Mouse (Mus musculus): ENCODE measurements around the gene Tfg. TPM values are rescaled to one million over a fixed set of nuclear protein-coding genes. Genes with fewer than 3 reads are reported as not detected.

Tfg gene
- polyA plus RNA-seq, 1 experiment from 2014 or later = 148 TPM

DNA sequence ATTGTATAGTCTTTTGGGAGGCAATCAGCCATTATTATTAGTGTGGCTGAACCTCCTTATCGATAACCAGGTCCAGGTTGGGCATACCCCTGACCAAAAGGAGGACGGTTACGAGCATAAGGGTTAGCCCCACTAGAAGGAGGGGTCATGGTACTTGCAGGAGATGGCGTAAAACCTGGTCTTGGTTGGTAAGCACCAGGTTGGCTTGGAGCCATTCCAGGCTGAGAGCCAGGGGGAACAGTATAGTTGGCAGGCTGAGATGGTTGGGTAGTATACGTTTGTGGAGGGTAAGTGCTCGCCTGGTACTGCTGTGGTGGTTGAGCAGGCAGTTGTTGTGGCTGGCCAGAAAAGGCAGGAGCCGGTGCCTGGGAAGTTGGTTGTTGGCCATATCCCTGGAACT lies 26.5 kb downstream of the Tfg start:
- 91% methylated on average over 7 of the region's 7 CpGs for WGBS
- no peak for ATAC-seq (ENCODE audit: insufficient read depth, low FRiP score, low read depth)
- H3K4me1 ChIP-seq = no peaks in the 10 kb centered on the region
- H3K27me3 ChIP-seq (replicated peaks) = no peaks in the 10 kb centered on the region
- H3K27ac ChIP-seq = no peak overlapping the region
- no peak overlapping the region for H3K9ac ChIP-seq
- H3K4me2 ChIP-seq = no peak overlapping the region
- no peak overlapping the region for H3K4me3 ChIP-seq (replicated peaks)
- no peaks in the 10 kb centered on the region for H3K9me3 ChIP-seq
- peaks cover 7% of the 10 kb centered on the region; the same call in 1 of the 2 replicates for H3K36me3 ChIP-seq

GRCm38 (mm10) chr16:56686747-56687146 lies 30.5 kb downstream of the Tfg start:
- WGBS = 91% methylated on average over 5 of the region's 5 CpGs

GRCm38 (mm10) chr16:56681010-56681645 lies 36.1 kb downstream of the Tfg start:
- no peak for ATAC-seq (ENCODE audit: insufficient read depth, low FRiP score, low read depth)

More at GRCm38 (mm10) chr16:56686747-56687146, 30.5 kb downstream of the Tfg start:
- H3K27me3 ChIP-seq (replicated peaks) = no peaks in the 10 kb centered on the region
- no peaks in the 10 kb centered on the region for H3K4me1 ChIP-seq
- H3K27ac ChIP-seq = no peak overlapping the region
- no peak overlapping the region for H3K4me2 ChIP-seq
- ATAC-seq (ENCODE audit: insufficient read depth, low FRiP score, low read depth) = no peak
- H3K9ac ChIP-seq = no peak overlapping the region
- peaks cover 11% of the 10 kb centered on the region for H3K36me3 ChIP-seq
- H3K9me3 ChIP-seq = no peaks in the 10 kb centered on the region
- H3K4me3 ChIP-seq (replicated peaks) = no peak overlapping the region

DNA sequence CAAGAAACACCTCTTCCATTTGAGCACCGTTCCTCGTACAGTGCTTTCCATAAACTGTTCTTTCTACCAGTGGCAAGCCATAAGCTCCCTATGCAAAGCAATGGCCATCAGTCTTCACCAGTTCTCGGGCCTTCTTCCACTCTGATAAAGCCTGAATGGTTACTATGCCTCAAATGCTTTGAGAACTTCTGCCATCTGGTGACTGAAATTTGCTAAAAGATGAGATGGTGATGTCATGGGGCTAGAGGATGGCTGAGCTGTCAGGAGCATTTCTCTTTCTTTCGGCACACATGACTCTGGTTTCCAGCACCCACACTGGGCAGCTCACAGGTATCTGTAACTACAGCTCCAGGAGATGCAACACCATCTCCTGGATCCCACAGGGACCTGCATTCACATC lies 40.1 kb downstream of the Tfg start:
- ATAC-seq (ENCODE audit: insufficient read depth, low FRiP score, low read depth) = no peak

More at GRCm38 (mm10) chr16:56681010-56681645, 36.1 kb downstream of the Tfg start:
- Histone ChIP-seq H3K9ac (no peak overlapping the region), H3K4me3 (replicated peaks) (no peak overlapping the region), H3K27me3 (replicated peaks) (no peaks in the 10 kb centered on the region), H3K4me2 (no peak overlapping the region), H3K9me3 (no peaks in the 10 kb centered on the region), H3K36me3 (peaks cover 4% of the 10 kb centered on the region; the same call in 1 of the 2 replicates), H3K4me1 (no peaks in the 10 kb centered on the region), H3K27ac (no peak overlapping the region)
- WGBS = 75% methylated on average over 8 of the region's 8 CpGs

DNA sequence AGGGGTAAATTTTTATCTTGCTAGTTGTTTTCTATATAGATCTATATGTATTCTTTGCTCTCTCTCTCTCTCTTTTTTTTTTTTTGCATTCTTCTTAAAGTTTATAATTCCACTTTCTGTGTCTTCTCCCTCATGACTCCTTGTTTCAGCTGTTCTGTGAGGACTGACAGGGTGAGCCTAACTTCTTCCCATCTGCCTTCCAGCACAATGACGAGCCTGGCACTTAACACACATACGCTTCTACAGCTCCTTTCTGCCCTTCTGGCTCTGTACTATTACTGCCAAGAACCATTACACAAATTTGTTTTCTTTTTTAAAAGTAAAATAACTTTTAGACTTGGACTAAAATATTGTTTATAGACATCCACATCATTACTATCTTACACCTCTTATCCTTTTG lies 43.8 kb downstream of the Tfg start:
- WGBS = 84% methylated on average over 2 of the region's 2 CpGs
- H3K27me3 ChIP-seq (replicated peaks) = no peaks in the 10 kb centered on the region
- no peaks in the 10 kb centered on the region for H3K4me1 ChIP-seq
- ATAC-seq (ENCODE audit: insufficient read depth, low FRiP score, low read depth) = no peak
- H3K4me2 ChIP-seq = no peak overlapping the region
- H3K9ac ChIP-seq = no peak overlapping the region
- H3K36me3 ChIP-seq = no peaks in the 10 kb centered on the region
- no peak overlapping the region for H3K27ac ChIP-seq
- H3K4me3 ChIP-seq (replicated peaks) = no peak overlapping the region
- H3K9me3 ChIP-seq = no peaks in the 10 kb centered on the region

More for the DNA sequence above, 40.1 kb downstream of the Tfg start:
- no peaks in the 10 kb centered on the region for H3K9me3 ChIP-seq
- no peaks in the 10 kb centered on the region for H3K27me3 ChIP-seq (replicated peaks)
- H3K4me1 ChIP-seq = no peaks in the 10 kb centered on the region
- no peak overlapping the region for H3K9ac ChIP-seq
- H3K4me2 ChIP-seq = no peak overlapping the region
- WGBS = 63% methylated on average over 4 of the region's 4 CpGs
- H3K4me3 ChIP-seq (replicated peaks) = no peak overlapping the region
- H3K27ac ChIP-seq = no peak overlapping the region
- no peaks in the 10 kb centered on the region for H3K36me3 ChIP-seq

- Histone ChIP-seq H3K4me1 (no peaks in the 10 kb centered on the region), H3K9me3 (no peaks in the 10 kb centered on the region), H3K36me3 (no peaks in the 10 kb centered on the region), H3K4me2 (no peak overlapping the region), H3K27ac (no peak overlapping the region), H3K9ac (no peak overlapping the region), H3K4me3 (replicated peaks) (no peak overlapping the region), H3K27me3 (replicated peaks) (no peaks in the 10 kb centered on the region)
- no peak for ATAC-seq (ENCODE audit: insufficient read depth, low FRiP score, low read depth)
- 72% methylated on average over 8 of the region's 8 CpGs for WGBS
Observed at GRCm38 (mm10) chr16:56670941-56671340, 46.3 kb downstream of the Tfg start.

GRCm38 (mm10) chr16:56669520-56669919 lies 47.7 kb downstream of the Tfg start:
- Histone ChIP-seq H3K9me3 (no peaks in the 10 kb centered on the region), H3K27me3 (replicated peaks) (no peaks in the 10 kb centered on the region), H3K27ac (no peak overlapping the region), H3K36me3 (no peaks in the 10 kb centered on the region), H3K9ac (no peak overlapping the region), H3K4me3 (replicated peaks) (no peak overlapping the region), H3K4me1 (no peaks in the 10 kb centered on the region), H3K4me2 (no peak overlapping the region)
- WGBS = 66% methylated on average over 5 of the region's 5 CpGs
- ATAC-seq (ENCODE audit: insufficient read depth, low FRiP score, low read depth) = no peak

DNA sequence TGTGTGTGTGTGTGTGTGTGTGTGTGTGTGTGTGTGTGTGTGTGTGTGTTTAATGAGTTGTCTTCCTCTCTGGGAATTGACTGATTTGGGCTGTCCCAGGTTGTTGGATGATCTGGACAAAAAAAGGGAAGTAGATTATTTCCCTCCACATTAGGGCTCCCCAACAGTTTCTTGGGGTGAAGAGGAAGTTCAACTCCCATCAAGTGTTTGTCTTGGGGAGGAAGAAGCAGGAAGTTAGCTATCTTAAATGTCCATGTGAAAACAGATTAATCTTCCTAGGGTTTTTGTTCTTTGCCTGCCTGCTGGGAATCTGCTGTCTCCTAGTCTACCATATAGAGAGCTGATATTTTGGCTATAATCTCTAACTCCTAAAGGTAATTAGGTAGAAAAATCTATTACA lies 58.4 kb downstream of the Tfg start:
- ATAC-seq (ENCODE audit: insufficient read depth, low FRiP score, low read depth) = no peak
- H3K27me3 ChIP-seq (replicated peaks) = no peaks in the 10 kb centered on the region

GRCm38 (mm10) chr16:56655193-56655910 lies 61.9 kb downstream of the Tfg start:
- H3K4me2 ChIP-seq = no peak overlapping the region
- no peak overlapping the region for H3K4me3 ChIP-seq (replicated peaks)
- no peaks in the 10 kb centered on the region for H3K9me3 ChIP-seq
- no peaks in the 10 kb centered on the region for H3K4me1 ChIP-seq
- ATAC-seq (ENCODE audit: insufficient read depth, low FRiP score, low read depth) = no peak
- no peak overlapping the region for H3K27ac ChIP-seq
- no peaks in the 10 kb centered on the region for H3K36me3 ChIP-seq
- no peak overlapping the region for H3K9ac ChIP-seq
- H3K27me3 ChIP-seq (replicated peaks) = no peaks in the 10 kb centered on the region
- WGBS = 74% methylated on average over 12 of the region's 12 CpGs

More for the DNA sequence above, 58.4 kb downstream of the Tfg start:
- Histone ChIP-seq H3K4me3 (replicated peaks) (no peak overlapping the region), H3K4me2 (no peak overlapping the region), H3K9ac (no peak overlapping the region), H3K27ac (no peak overlapping the region), H3K9me3 (no peaks in the 10 kb centered on the region), H3K36me3 (no peaks in the 10 kb centered on the region), H3K4me1 (no peaks in the 10 kb centered on the region)

- Histone ChIP-seq H3K27me3 (replicated peaks) (no peaks in the 10 kb centered on the region), H3K36me3 (no peaks in the 10 kb centered on the region), H3K9me3 (no peaks in the 10 kb centered on the region), H3K4me1 (no peaks in the 10 kb centered on the region), H3K4me2 (no peak overlapping the region), H3K4me3 (replicated peaks) (no peak overlapping the region), H3K27ac (no peak overlapping the region), H3K9ac (no peak overlapping the region)
- no peak for ATAC-seq (ENCODE audit: insufficient read depth, low FRiP score, low read depth)
- 58% methylated on average over 7 of the region's 7 CpGs for WGBS
Observed at GRCm38 (mm10) chr16:56646382-56647172, 70.7 kb downstream of the Tfg start.

GRCm38 (mm10) chr16:56645251-56645650 lies 72.0 kb downstream of the Tfg start:
- Histone ChIP-seq H3K27me3 (replicated peaks) (no peaks in the 10 kb centered on the region), H3K9me3 (no peaks in the 10 kb centered on the region), H3K4me1 (no peaks in the 10 kb centered on the region), H3K36me3 (no peaks in the 10 kb centered on the region), H3K9ac (no peak overlapping the region), H3K27ac (no peak overlapping the region), H3K4me3 (replicated peaks) (no peak overlapping the region), H3K4me2 (no peak overlapping the region)
- no peak for ATAC-seq (ENCODE audit: insufficient read depth, low FRiP score, low read depth)
- 10% methylated on average over 2 of the region's 2 CpGs for WGBS

Data from stomach, embryonic 15.5 days (tissue).